Mouse (Mus musculus) heart, embryonic 13.5 days (tissue): ENCODE results near the gene Pex5. TPM values are rescaled to one million over a fixed set of nuclear protein-coding genes. Genes with fewer than 3 reads are reported as not detected.
"Not testable (repeated sequence)": the region's sequence is repeated elsewhere in the genome, so short reads cannot be mapped to it uniquely, and the experiment has no call there.

ENCODE experiments used
- ATAC-seq: fragments of 200-750 bp; cut with Nextera tagmentation; 2 replicates; pipeline ENCODE4 v1.8.0; 2017; ENCODE audit warnings: moderate TSS enrichment; ENCODE audit not compliant: insufficient number of reproducible peaks, low FRiP score, low TSS enrichment; ENCODE audit errors: extremely low read depth
- H3K27ac ChIP-seq: fragments of 300-500 bp; sonication (generic); replicated peaks from 2 replicates; pipeline ENCODE4 v1.5.1; 2015; ENCODE audit warnings: moderate library complexity, mild to moderate bottlenecking, inconsistent platforms
- H3K27me3 ChIP-seq: fragments of 300-500 bp; sonication (generic); replicated peaks from 2 replicates; pipeline ENCODE4 v1.6.1; 2015; ENCODE audit warnings: mild to moderate bottlenecking, inconsistent platforms
- H3K36me3 ChIP-seq: fragments of 300-500 bp; sonication (generic); 2 replicates; pipeline ENCODE4 v1.6.1; 2015; ENCODE audit warnings: mild to moderate bottlenecking, inconsistent platforms
- H3K4me1 ChIP-seq: fragments of 300-500 bp; sonication (generic); 2 replicates; pipeline ENCODE4 v1.6.1; 2015; ENCODE audit warnings: inconsistent platforms
- H3K4me2 ChIP-seq: fragments of 300-500 bp; sonication (generic); 2 replicates; pipeline ENCODE4 v1.6.1; 2015; ENCODE audit warnings: inconsistent platforms, mild to moderate bottlenecking, moderate library complexity
- H3K4me3 ChIP-seq: fragments of 300-500 bp; sonication (generic); 2 replicates; pipeline ENCODE4 v1.5.1; 2015; ENCODE audit warnings: moderate library complexity, mild to moderate bottlenecking, inconsistent platforms
- H3K9ac ChIP-seq: fragments of 300-500 bp; sonication (generic); 2 replicates; pipeline ENCODE4 v1.6.1; 2015; ENCODE audit warnings: inconsistent platforms, mild to moderate bottlenecking, moderate library complexity
- H3K9me3 ChIP-seq: fragments of 300-500 bp; sonication (generic); 2 replicates; pipeline ENCODE4 v1.6.1; 2016; ENCODE audit warnings: inconsistent platforms
- WGBS: fragments of 180-500 bp; shearing (Covaris S2); methylation state at CpG from one replicate; pipeline ENCODE4 v1.1.7; 2015; ENCODE audit warnings: mixed read lengths; 5-methylcytosine and 5-hydroxymethylcytosine counted together
- polyA plus RNA-seq: library from polyadenylated mRNA; unstranded; fragments of >200 nt; fragmentation: Nextera tagmentation; extraction: Ambion mirVana; gene quantifications from 2 replicates; pipeline ENCODE4 v1.2.1, GENCODE M21; 2015

Pex5 gene
- polyA plus RNA-seq, 1 experiment from 2014 or later: 23.2 TPM

DNA sequence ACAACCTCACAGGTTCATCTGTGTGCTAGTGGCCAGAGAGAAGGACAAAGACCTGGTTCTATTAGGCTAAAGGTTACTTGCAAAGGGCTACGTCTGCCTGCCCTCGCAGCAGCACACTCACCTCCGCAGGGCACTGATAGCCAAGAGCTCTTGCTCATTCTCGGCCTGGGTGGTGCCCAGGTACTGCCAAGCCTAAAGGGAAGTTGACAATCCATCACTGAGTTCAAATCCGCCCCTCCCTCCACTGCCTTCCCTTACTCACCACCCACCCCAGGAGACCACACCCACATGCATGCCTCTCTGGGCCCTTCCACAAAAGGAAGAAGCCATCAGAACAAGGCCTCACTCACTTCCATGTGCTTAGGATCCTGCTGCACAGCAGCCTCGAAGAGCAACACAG lies 15.1 kb downstream of the Pex5 start:
- WGBS: 87% methylated on average over 6 of the region's 6 CpGs
- ATAC-seq: no peak
- Histone ChIP-seq H3K9me3 (no peaks in the 10 kb centered on the region), H3K4me1 (no peaks in the 10 kb centered on the region), H3K9ac (no peak overlapping the region), H3K4me2 (no peak overlapping the region), H3K27ac (no peak overlapping the region), H3K4me3 (no peak overlapping the region), H3K36me3 (peaks cover 88% of the 10 kb centered on the region), H3K27me3 (no peaks in the 10 kb centered on the region)

DNA sequence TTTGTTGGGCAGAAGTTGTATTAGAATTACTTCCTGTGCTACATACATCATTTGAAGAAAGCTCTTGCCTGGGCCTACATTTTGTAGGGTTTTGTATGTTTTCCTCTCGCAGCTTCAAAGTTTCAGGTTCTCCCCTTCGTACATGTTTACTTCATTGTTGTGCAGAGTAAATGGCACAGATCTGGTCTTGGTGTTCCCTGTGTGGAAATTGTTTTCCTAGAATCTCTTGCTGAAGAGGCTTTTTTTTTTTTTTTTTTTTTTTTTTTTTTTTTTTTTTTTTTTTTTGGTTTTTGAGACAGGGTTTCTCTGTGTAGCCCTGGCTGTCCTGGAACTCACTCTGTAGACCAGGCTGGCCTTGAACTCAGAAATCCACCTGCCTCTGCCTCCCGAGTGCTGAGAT lies 19.9 kb downstream of the Pex5 start:
- ATAC-seq, H3K27ac ChIP-seq, H3K9me3 ChIP-seq, H3K9ac ChIP-seq, H3K4me2 ChIP-seq, H3K27me3 ChIP-seq, H3K4me1 ChIP-seq, H3K4me3 ChIP-seq: not testable (repeated sequence)
- H3K36me3 ChIP-seq: peaks cover 42% of the 10 kb centered on the region
- 82% methylated on average over 3 of the region's 3 CpGs for WGBS

GRCm38 (mm10) chr6:124380142-124380541 lies 34.7 kb downstream of the Pex5 start:
- H3K4me2 ChIP-seq: no peak overlapping the region
- no peaks in the 10 kb centered on the region for H3K9me3 ChIP-seq
- no peaks in the 10 kb centered on the region for H3K4me1 ChIP-seq
- no peak overlapping the region for H3K9ac ChIP-seq
- no peak overlapping the region for H3K4me3 ChIP-seq
- ATAC-seq: no peak
- H3K27me3 ChIP-seq: no peaks in the 10 kb centered on the region
- WGBS: 32% methylated on average over 5 of the region's 5 CpGs
- H3K27ac ChIP-seq: no peak overlapping the region
- no peaks in the 10 kb centered on the region for H3K36me3 ChIP-seq

DNA sequence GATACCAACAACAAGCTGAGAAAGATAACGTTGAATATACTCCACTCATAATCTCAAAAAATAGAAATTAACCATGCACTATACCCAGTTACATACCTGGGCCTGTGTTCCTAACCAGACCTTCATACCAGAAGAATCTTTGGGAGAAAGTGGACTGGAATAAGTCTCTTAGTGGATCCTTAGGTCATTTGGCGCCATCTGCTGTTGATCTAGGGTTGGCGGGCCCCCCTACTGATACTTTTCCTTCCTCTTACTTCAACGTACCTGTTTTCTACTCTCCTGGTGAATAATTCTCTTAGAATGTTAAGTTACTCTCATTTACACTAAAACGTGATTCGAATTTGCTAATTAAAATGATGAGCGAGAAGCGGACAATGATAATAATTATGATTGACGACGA lies 35.5 kb downstream of the Pex5 start:
- Histone ChIP-seq H3K4me2 (no peak overlapping the region), H3K36me3 (no peaks in the 10 kb centered on the region), H3K9me3 (no peaks in the 10 kb centered on the region), H3K9ac (no peak overlapping the region), H3K27ac (no peak overlapping the region), H3K4me3 (no peak overlapping the region), H3K27me3 (no peaks in the 10 kb centered on the region), H3K4me1 (no peaks in the 10 kb centered on the region)
- WGBS: 23% methylated on average over 10 of the region's 10 CpGs
- no peak for ATAC-seq

DNA sequence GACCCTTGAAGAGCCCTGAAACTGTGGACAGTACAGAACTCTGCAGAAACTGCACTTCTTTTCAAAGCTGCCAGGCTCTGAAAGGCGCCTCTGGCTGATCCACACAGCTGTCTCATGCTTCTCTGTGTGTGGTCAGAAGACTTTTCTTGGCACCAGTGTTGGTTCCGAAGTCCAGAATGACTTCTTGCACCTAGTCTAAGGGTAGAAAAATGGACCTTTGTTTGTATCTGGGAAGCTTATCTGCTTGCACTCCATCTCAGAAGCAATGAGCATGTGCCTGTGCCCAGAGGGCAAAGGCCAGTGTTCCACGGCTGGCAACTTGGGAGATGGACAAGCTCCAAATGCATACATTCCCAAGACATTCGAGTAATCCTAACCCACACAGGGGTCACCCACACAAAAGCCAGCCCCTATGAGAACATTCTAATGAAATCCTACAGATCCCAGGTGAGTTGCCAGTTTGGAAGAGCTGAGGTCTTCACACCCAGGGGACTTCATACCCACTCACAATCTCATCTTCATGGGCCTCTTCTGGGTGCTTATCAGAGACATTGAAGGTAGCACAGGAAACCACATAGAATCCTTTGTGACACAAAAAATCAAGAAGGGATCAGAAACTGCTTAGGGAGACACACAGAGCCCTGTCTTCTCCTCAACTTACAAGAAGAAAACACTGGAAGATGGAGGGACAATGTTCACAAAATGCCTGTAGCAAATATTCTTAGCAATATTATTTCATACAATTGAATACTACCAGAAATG lies 37.2 kb downstream of the Pex5 start:
- ATAC-seq: no peak
- H3K27me3 ChIP-seq: no peaks in the 10 kb centered on the region
- no peak overlapping the region for H3K27ac ChIP-seq
- 60% methylated on average over 4 of the region's 4 CpGs for WGBS
- no peak overlapping the region for H3K9ac ChIP-seq
- no peaks in the 10 kb centered on the region for H3K9me3 ChIP-seq
- H3K36me3 ChIP-seq: no peaks in the 10 kb centered on the region
- H3K4me3 ChIP-seq: no peak overlapping the region
- no peak overlapping the region for H3K4me2 ChIP-seq
- no peaks in the 10 kb centered on the region for H3K4me1 ChIP-seq

DNA sequence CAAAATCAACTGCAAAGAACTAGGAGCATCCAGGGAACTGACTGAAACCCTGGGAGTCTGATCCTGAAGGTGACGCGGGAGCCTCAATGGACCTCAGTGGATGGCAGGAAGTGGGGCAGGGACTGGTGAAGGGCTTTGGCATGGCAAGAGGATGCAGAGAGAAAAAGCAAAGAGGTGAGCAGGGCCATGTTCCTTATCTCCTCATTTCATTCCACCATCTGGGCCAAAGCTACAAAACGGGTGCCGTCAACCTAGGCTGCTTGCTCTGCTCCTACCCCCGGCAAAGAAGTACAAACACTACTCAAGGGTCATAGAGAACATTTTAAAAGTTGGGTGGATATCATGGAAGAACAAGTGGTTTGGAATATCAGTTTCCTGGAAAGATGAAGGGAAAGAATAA lies 38.6 kb downstream of the Pex5 start:
- H3K4me2 ChIP-seq: no peak overlapping the region
- no peak for ATAC-seq
- WGBS: 59% methylated on average over 5 of the region's 5 CpGs
- no peaks in the 10 kb centered on the region for H3K4me1 ChIP-seq
- no peaks in the 10 kb centered on the region for H3K36me3 ChIP-seq
- no peak overlapping the region for H3K4me3 ChIP-seq
- H3K9ac ChIP-seq: no peak overlapping the region
- H3K27ac ChIP-seq: no peak overlapping the region
- H3K27me3 ChIP-seq: no peaks in the 10 kb centered on the region
- no peaks in the 10 kb centered on the region for H3K9me3 ChIP-seq

DNA sequence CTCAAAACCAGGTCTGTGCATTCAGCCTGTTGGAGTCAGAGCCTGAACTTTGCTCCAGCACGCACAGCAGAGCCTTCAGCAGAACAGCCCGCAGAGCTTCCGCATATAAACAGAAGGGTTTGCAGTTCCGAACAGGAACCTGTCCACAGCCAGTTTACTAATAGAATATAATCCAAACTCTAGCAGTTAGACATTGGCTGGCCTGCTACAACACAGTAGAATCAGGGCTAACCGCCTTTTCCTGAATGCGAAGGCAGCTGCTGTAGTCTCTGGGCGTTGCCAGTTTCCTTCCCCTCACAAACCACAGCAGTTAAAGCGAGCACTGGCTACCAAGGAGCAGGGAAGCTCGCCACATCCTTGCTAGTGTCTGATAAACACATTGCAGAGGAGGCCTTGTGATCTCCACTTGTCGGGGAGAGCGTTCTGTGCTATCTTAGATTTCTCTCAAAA lies 39.4 kb downstream of the Pex5 start:
- no peak overlapping the region for H3K9ac ChIP-seq
- ATAC-seq: no peak
- H3K27me3 ChIP-seq: no peaks in the 10 kb centered on the region
- H3K4me2 ChIP-seq: no peak overlapping the region
- H3K4me1 ChIP-seq: no peaks in the 10 kb centered on the region
- no peaks in the 10 kb centered on the region for H3K9me3 ChIP-seq
- no peak overlapping the region for H3K4me3 ChIP-seq
- H3K27ac ChIP-seq: no peak overlapping the region
- 56% methylated on average over 11 of the region's 11 CpGs for WGBS
- H3K36me3 ChIP-seq: no peaks in the 10 kb centered on the region

- WGBS: 67% methylated on average over 4 of the region's 4 CpGs
- Histone ChIP-seq H3K36me3 (no peaks in the 10 kb centered on the region), H3K4me2 (no peak overlapping the region), H3K27me3 (no peaks in the 10 kb centered on the region), H3K9me3 (no peaks in the 10 kb centered on the region), H3K9ac (no peak overlapping the region), H3K4me3 (no peak overlapping the region), H3K4me1 (no peaks in the 10 kb centered on the region), H3K27ac (no peak overlapping the region)
- no peak for ATAC-seq
Measured at GRCm38 (mm10) chr6:124374683-124375082, 40.2 kb downstream of the Pex5 start.

GRCm38 (mm10) chr6:124373584-124374206 lies 41.2 kb downstream of the Pex5 start:
- Histone ChIP-seq H3K27ac (no peak overlapping the region), H3K4me2 (no peak overlapping the region), H3K4me1 (no peaks in the 10 kb centered on the region), H3K9ac (no peak overlapping the region), H3K9me3 (no peaks in the 10 kb centered on the region), H3K4me3 (no peak overlapping the region), H3K36me3 (no peaks in the 10 kb centered on the region), H3K27me3 (no peaks in the 10 kb centered on the region)
- no peak for ATAC-seq
- WGBS: 75% methylated on average over 6 of the region's 6 CpGs

- WGBS: 57% methylated on average over 5 of the region's 5 CpGs
Measured at GRCm38 (mm10) chr6:124364328-124364727, 50.5 kb downstream of the Pex5 start.

DNA sequence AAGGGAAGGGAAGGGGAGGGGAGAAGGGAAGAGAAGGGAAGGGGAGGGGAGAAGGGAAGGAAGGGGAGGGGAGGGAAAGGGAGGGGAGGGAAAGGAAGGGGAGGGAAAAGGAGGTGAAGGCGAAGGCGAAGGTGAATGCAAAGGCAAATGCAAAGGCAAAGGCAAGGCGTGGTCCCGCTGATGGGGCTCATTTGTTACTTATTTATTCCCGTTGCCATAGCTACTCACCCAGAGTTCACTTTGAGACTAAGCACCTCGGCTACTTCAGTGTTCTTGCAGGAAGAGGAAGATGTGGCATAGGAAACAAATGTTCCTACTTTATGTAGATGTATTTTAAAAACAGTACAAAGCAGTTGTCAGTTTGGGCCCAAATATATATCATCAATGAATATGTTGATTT lies 54.3 kb downstream of the Pex5 start:
- Histone ChIP-seq H3K4me1 (no peaks in the 10 kb centered on the region), H3K27ac (no peak overlapping the region), H3K36me3 (no peaks in the 10 kb centered on the region), H3K9ac (no peak overlapping the region), H3K4me3 (no peak overlapping the region), H3K9me3 (no peaks in the 10 kb centered on the region), H3K27me3 (no peaks in the 10 kb centered on the region), H3K4me2 (no peak overlapping the region)
- 39% methylated on average over 6 of the region's 6 CpGs for WGBS
- no peak for ATAC-seq

More at GRCm38 (mm10) chr6:124364328-124364727, 50.5 kb downstream of the Pex5 start:
- H3K9ac ChIP-seq: no peak overlapping the region
- H3K4me2 ChIP-seq: no peak overlapping the region
- H3K9me3 ChIP-seq: no peaks in the 10 kb centered on the region
- H3K27me3 ChIP-seq: no peaks in the 10 kb centered on the region
- H3K36me3 ChIP-seq: no peaks in the 10 kb centered on the region
- no peak for ATAC-seq
- no peaks in the 10 kb centered on the region for H3K4me1 ChIP-seq
- no peak overlapping the region for H3K27ac ChIP-seq
- no peak overlapping the region for H3K4me3 ChIP-seq

GRCm38 (mm10) chr6:124358953-124359352 lies 55.9 kb downstream of the Pex5 start:
- ATAC-seq: no peak
- H3K36me3 ChIP-seq: no peaks in the 10 kb centered on the region
- H3K4me3 ChIP-seq: no peak overlapping the region
- H3K4me2 ChIP-seq: no peak overlapping the region
- no peak overlapping the region for H3K9ac ChIP-seq
- no peaks in the 10 kb centered on the region for H3K4me1 ChIP-seq
- H3K9me3 ChIP-seq: no peaks in the 10 kb centered on the region
- H3K27me3 ChIP-seq: no peaks in the 10 kb centered on the region
- no peak overlapping the region for H3K27ac ChIP-seq
- WGBS: 73% methylated on average over 6 of the region's 6 CpGs
